In genomic region chr14:121929243-121929951, GRCm38 (mm10) we compare ENCODE assay signal across 9 mouse cellular contexts. TPM values are rescaled to one million over a fixed set of nuclear protein-coding genes. Genes with fewer than 3 reads are reported as not detected.
DNase-seq lines count a peak whose midpoint lies in the region; ATAC-seq and TF ChIP-seq lines count a peak whose summit lies in the region.
"Had no signal": no experiment of that assay in that cellular context is flagged by ENCODE, and none has a peak within 500 bp of the region (broad histone marks: within the 10 kb centered on the region; RNA-seq: fewer than 3 reads in every experiment).

No protein-coding gene starts in this region.

- no peak; the same call in none of the 2 replicates for TF ChIP-seq RAD21 in MEL (IDR thresholded peaks at IDR 0.05; ENCODE audit: low read depth, low read length)

- no peaks in the 10 kb centered on the region for H3K79me2 ChIP-seq in MEL (ENCODE audit: control insufficient read depth, insufficient read depth, low read length, poor library complexity)

- H3K9me3 ChIP-seq in MEL (replicated peaks; ENCODE audit: insufficient read depth, low read length) = no peaks in the 10 kb centered on the region
- no peaks in the 10 kb centered on the region for H3K9me3 ChIP-seq in forebrain, embryonic 14.5 days (replicated peaks; ENCODE audit: control insufficient read depth, low read length)
- H3K9me3 ChIP-seq: limb, embryonic 12.5 days had no signal

- peak; percentile 59 for ATAC-seq in granulocyte monocyte progenitor cell, adult 5-6 weeks (replicated peaks; ENCODE audit: poor library complexity, severe bottlenecking)
- ATAC-seq in megakaryocyte progenitor cell, adult 5-6 weeks (replicated peaks; ENCODE audit: poor library complexity) = peak; percentile 67
- no peak for ATAC-seq in frontal cortex, adult (ENCODE audit: low TSS enrichment)
- no peak for ATAC-seq in forebrain, embryonic 14.5 days

- H3K4me3 ChIP-seq in layer of hippocampus, adult 2 months = no peak overlapping the region
- peak overlapping the region; percentile 11 to 12 for H3K4me3 ChIP-seq in MEL (ENCODE audit: control insufficient read depth in 1 of 2, insufficient read depth in 1 of 2, low read depth in 2 of 2, low read length in 2 of 2)
- H3K4me3 ChIP-seq in forebrain, embryonic 14.5 days (ENCODE audit: low read depth, low read length) = no peak overlapping the region
- H3K4me3 ChIP-seq: limb, embryonic 12.5 days had no signal

- no peaks in the 10 kb centered on the region for H3K27me3 ChIP-seq in MEL (ENCODE audit: control insufficient read depth in 1 of 2, insufficient read depth in 2 of 2, low read length in 2 of 2)
- no peaks in the 10 kb centered on the region for H3K27me3 ChIP-seq in forebrain, embryonic 14.5 days (replicated peaks; ENCODE audit: control insufficient read depth, insufficient read depth, low read length)
- H3K27me3 ChIP-seq: limb, embryonic 12.5 days had no signal

- DNase-seq in layer of hippocampus, adult 2 months (ENCODE audit: low spot score in 2 of 2) = no peak
- no peak for DNase-seq in layer of hippocampus, postnatal 14 days (ENCODE audit: low spot score in 2 of 2)
- DNase-seq in MEL (ENCODE audit: low read depth, low spot score) (peak; percentile 89), MN1 (ENCODE audit: low spot score) (no peak)
- no peak for DNase-seq in forebrain, embryonic 14.5 days (ENCODE audit: low spot score)

- peak overlapping the region; percentile 5; the same call in 1 of the 2 replicates for H3K9ac ChIP-seq in MEL (ENCODE audit: control insufficient read depth, low read depth, low read length, poor library complexity, severe bottlenecking)
- no peak overlapping the region for H3K9ac ChIP-seq in forebrain, embryonic 14.5 days (ENCODE audit: low read length)
- H3K9ac ChIP-seq: limb, embryonic 12.5 days had no signal

- peaks cover 0 to 3% of the 10 kb centered on the region in 2 experiments for H3K4me1 ChIP-seq in MEL (ENCODE audit: control insufficient read depth in 1 of 2, insufficient read depth in 2 of 2, low read length in 2 of 2)
- H3K4me1 ChIP-seq in forebrain, embryonic 14.5 days (ENCODE audit: control insufficient read depth, insufficient read depth, low read length) = no peaks in the 10 kb centered on the region
- H3K4me1 ChIP-seq: limb, embryonic 12.5 days had no signal

- TF ChIP-seq POLR2A in MEL (IDR thresholded peaks at IDR 0.05; ENCODE audit: control insufficient read depth in 1 of 2, insufficient read depth in 1 of 2, low read depth in 1 of 2, low read length in 2 of 2, poor library complexity in 1 of 2) = no peak

- peak overlapping the region; percentile 4; the same call in 1 of the 2 replicates for H3K27ac ChIP-seq in layer of hippocampus, adult 2 months
- H3K27ac ChIP-seq in MEL (ENCODE audit: control insufficient read depth, low read depth, low read length) = peak overlapping the region; percentile 60
- H3K27ac ChIP-seq in forebrain, embryonic 14.5 days (ENCODE audit: low read depth, low read length) = no peak overlapping the region
- H3K27ac ChIP-seq: limb, embryonic 12.5 days had no signal

- TF ChIP-seq EP300 in MEL (IDR thresholded peaks at IDR 0.05; ENCODE audit: low read depth in 1 of 2, low read length in 2 of 2) = peak; percentile 84 to 92

- H3K4me2 ChIP-seq in forebrain, embryonic 14.5 days (ENCODE audit: low read length) = no peak overlapping the region
- H3K4me2 ChIP-seq: limb, embryonic 12.5 days had no signal

- peaks cover 0 to 9% of the 10 kb centered on the region in 2 experiments; a peak in 2 of 4 replicates for H3K36me3 ChIP-seq in MEL (ENCODE audit: control insufficient read depth in 1 of 2, insufficient read depth in 2 of 2, low read length in 2 of 2)
- H3K36me3 ChIP-seq in forebrain, embryonic 14.5 days (ENCODE audit: control insufficient read depth, insufficient read depth, low read length) = peaks cover 7% of the 10 kb centered on the region

- WGBS in forebrain, embryonic 14.5 days = 93% methylated on average over 12 of the region's 12 CpGs

- no peak for TF ChIP-seq CTCF in layer of hippocampus, adult 2 months (conservative IDR thresholded peaks at IDR 0.05)
- TF ChIP-seq CTCF in MEL (IDR thresholded peaks at IDR 0.05 in 2 of 3, conservative IDR thresholded peaks at IDR 0.05 in 1 of 3; ENCODE audit: control insufficient read depth in 1 of 3, insufficient read depth in 1 of 3, low read depth in 2 of 3, low read length in 3 of 3, poor library complexity in 1 of 3, severe bottlenecking in 1 of 3) = peak in 1 of 3 experiments; percentile 10; a peak in 1 of 6 replicates

TF ChIP-seq in MEL, 35 proteins besides CTCF, POLR2A, EP300 and RAD21 (continues in another document):
- TF ChIP-seq ZC3H11A (IDR thresholded peaks at IDR 0.05; ENCODE audit: low read depth, low read length) (no peak), ZNF384 (IDR thresholded peaks at IDR 0.05; ENCODE audit: low read depth, low read length) (no peak), KAT2A (conservative IDR thresholded peaks at IDR 0.05; ENCODE audit: low read depth, low read length) (no peak), ELF1 (IDR thresholded peaks at IDR 0.05; ENCODE audit: low read depth, low read length) (no peak; the same call in none of the 2 replicates), CHD2 (IDR thresholded peaks at IDR 0.05; ENCODE audit: low read length) (no peak), E2F4 (IDR thresholded peaks at IDR 0.05; ENCODE audit: borderline replicate concordance, low read depth, low read length) (no peak), SIN3A (IDR thresholded peaks at IDR 0.05; ENCODE audit: low read length) (peak; percentile 94), GABPA (IDR thresholded peaks at IDR 0.05; ENCODE audit: low read depth, low read length) (no peak), ZMIZ1 (IDR thresholded peaks at IDR 0.05; ENCODE audit: low read depth, low read length) (no peak), TBP (IDR thresholded peaks at IDR 0.05; ENCODE audit: low read depth, low read length) (peak; percentile 26; the same call in 1 of the 2 replicates), UBTF (IDR thresholded peaks at IDR 0.05; ENCODE audit: borderline replicate concordance, insufficient read depth, low read depth, low read length) (no peak), ZKSCAN1 (IDR thresholded peaks at IDR 0.05; ENCODE audit: low read depth, low read length) (peak; percentile 99), RCOR1 (IDR thresholded peaks at IDR 0.05; ENCODE audit: low read depth, low read length) (peak; percentile 81), NRF1 (IDR thresholded peaks at IDR 0.05; ENCODE audit: insufficient read depth, low read depth, low read length, poor library complexity, severe bottlenecking) (no peak), MAFK (IDR thresholded peaks at IDR 0.05; ENCODE audit: borderline replicate concordance, low read depth, low read length) (no peak; the same call in 1 of the 2 replicates), MAX (IDR thresholded peaks at IDR 0.05; ENCODE audit: low read length) (peak; percentile 88), POLR2AphosphoS2 (IDR thresholded peaks at IDR 0.05; ENCODE audit: low read length) (no peak), JUND (IDR thresholded peaks at IDR 0.05; ENCODE audit: low read depth, low read length) (no peak), ETS1 (IDR thresholded peaks at IDR 0.05; ENCODE audit: low read depth, low read length) (peak; percentile 92), GATA1 (IDR thresholded peaks at IDR 0.05; ENCODE audit: low read depth, low read length) (peak; percentile 95), SMC3 (IDR thresholded peaks at IDR 0.05; ENCODE audit: low read depth, low read length) (0 out of 2 replicates have a peak, but pooled peaks have one; percentile 15), MXI1 (IDR thresholded peaks at IDR 0.05; ENCODE audit: low read depth, low read length) (peak; percentile 94), MYB (IDR thresholded peaks at IDR 0.05; ENCODE audit: low read depth, low read length) (peak; percentile 63; the same call in 1 of the 2 replicates)

RNA-seq across cellular contexts. Expression of gene Gpr18, which starts 13.8 kb away (rescaled TPM):
- total RNA-seq in layer of hippocampus, adult 2 months (2021) = not detected
- total RNA-seq in layer of hippocampus, postnatal 14 days (2021) = not detected
- total RNA-seq in MEL (2012; rRNA removed) = 0.15 and 0.20 TPM in 2 replicates
- under 1 TPM in 1 of 2 experiments, not detected in 1; 0.06 TPM for polyA plus RNA-seq in MEL (2012; ENCODE audit: insufficient read depth in 1 of 2, insufficient read length in 2 of 2, low read depth in 1 of 2, low replicate concordance in 2 of 2, missing spikeins in 1 of 2)
- 0.60 and 3.1 TPM in 2 replicates for total RNA-seq in granulocyte monocyte progenitor cell, adult 5-6 weeks (2014; fragmentation: Nextera tagmentation)
- 0.43 TPM in 1 of 2 replicates, not detected in the other for total RNA-seq in granulocyte monocyte progenitor cell, adult 5-6 weeks (2017)
- 0.68 and 2.1 TPM in 2 replicates for total RNA-seq in megakaryocyte progenitor cell, adult 5-6 weeks (2015)
- 0.34 and 1.9 TPM in 2 replicates for total RNA-seq in megakaryocyte progenitor cell, adult 5-6 weeks (2017)
- polyA plus RNA-seq in forebrain, embryonic 14.5 days (2014; fragmentation: Nextera tagmentation; extraction: Ambion mirVana) = not detected in 2 replicates

RNA-seq across cellular contexts. Expression of gene Gpr183, which starts 35.6 kb away (rescaled TPM):
- 1 to 10 TPM in 1 of 2 experiments, under 1 TPM in 1; 0.56 to 1.0 TPM for total RNA-seq in layer of hippocampus, adult 2 months (2021)
- total RNA-seq in layer of hippocampus, postnatal 14 days (2021) = under 1 TPM; 0.76 to 0.88 TPM
- 0.04 and 0.07 TPM in 2 replicates for total RNA-seq in MEL (2012; rRNA removed)
- under 1 TPM in 1 of 2 experiments, not detected in 1; 0.06 TPM for polyA plus RNA-seq in MEL (2012; ENCODE audit: insufficient read depth in 1 of 2, insufficient read length in 2 of 2, low read depth in 1 of 2, low replicate concordance in 2 of 2, missing spikeins in 1 of 2)
- total RNA-seq in granulocyte monocyte progenitor cell, adult 5-6 weeks (2014; fragmentation: Nextera tagmentation) = 3.2 and 3.3 TPM in 2 replicates
- 3.4 and 3.7 TPM in 2 replicates for total RNA-seq in granulocyte monocyte progenitor cell, adult 5-6 weeks (2017)
- total RNA-seq in megakaryocyte progenitor cell, adult 5-6 weeks (2015) = 4.0 and 7.1 TPM in 2 replicates
- total RNA-seq in megakaryocyte progenitor cell, adult 5-6 weeks (2017) = 2.2 and 3.5 TPM in 2 replicates
- polyA plus RNA-seq in forebrain, embryonic 14.5 days (2014; fragmentation: Nextera tagmentation; extraction: Ambion mirVana) = 0.74 and 1.1 TPM in 2 replicates

RNA-seq across cellular contexts. Expression of gene Ubac2, which starts 51.0 kb away (rescaled TPM):
- 10 to 100 TPM; 46.1 to 48.3 TPM for total RNA-seq in layer of hippocampus, adult 2 months (2021)
- 10 to 100 TPM; 48.9 to 49.7 TPM for total RNA-seq in layer of hippocampus, postnatal 14 days (2021)
- 30.5 and 32.9 TPM in 2 replicates for total RNA-seq in MEL (2012; rRNA removed)
- polyA plus RNA-seq in MEL (2012; ENCODE audit: insufficient read depth in 1 of 2, insufficient read length in 2 of 2, low read depth in 1 of 2, low replicate concordance in 2 of 2, missing spikeins in 1 of 2) = 10 to 100 TPM in 1 of 2 experiments, not detected in 1; 44.8 TPM
- 23.6 and 30.1 TPM in 2 replicates for total RNA-seq in granulocyte monocyte progenitor cell, adult 5-6 weeks (2014; fragmentation: Nextera tagmentation)
- total RNA-seq in granulocyte monocyte progenitor cell, adult 5-6 weeks (2017) = 28.3 and 34.1 TPM in 2 replicates
- 31.1 and 33.5 TPM in 2 replicates for total RNA-seq in megakaryocyte progenitor cell, adult 5-6 weeks (2015)
- total RNA-seq in megakaryocyte progenitor cell, adult 5-6 weeks (2017) = 19.0 and 25.2 TPM in 2 replicates
- polyA plus RNA-seq in forebrain, embryonic 14.5 days (2014; fragmentation: Nextera tagmentation; extraction: Ambion mirVana) = 55.6 and 56.9 TPM in 2 replicates

Comparison
In these comparisons a context has a peak if more than half of its experiments do, and no peak if none do; other contexts are left out.
1. H3K4me3 ChIP-seq: peak in MEL (2 of 2); none in layer of hippocampus, adult 2 months (single experiment) and forebrain, embryonic 14.5 days (single experiment).
2. ATAC-seq: peak in granulocyte monocyte progenitor cell, adult 5-6 weeks (single experiment) and megakaryocyte progenitor cell, adult 5-6 weeks (single experiment); none in frontal cortex, adult (single experiment) and forebrain, embryonic 14.5 days (single experiment).